Mouse (Mus musculus) heart, postnatal 0 days (tissue): Measurements from ENCODE around the gene Slx4ip. TPM values are rescaled to one million over a fixed set of nuclear protein-coding genes. Genes with fewer than 3 reads are reported as not detected.
"Not testable (repeated sequence)": the region's sequence is repeated elsewhere in the genome, so short reads cannot be mapped to it uniquely, and the experiment has no call there.

Experiments
- ATAC-seq: fragments of 200-750 bp; cut with Nextera tagmentation; 2 replicates; pipeline ENCODE4 v1.8.0; 2017; ENCODE audit warnings: low read depth, moderate number of reproducible peaks, moderate library complexity; ENCODE audit not compliant: insufficient read depth
- DNase-seq: peaks from one replicate; pipeline ENCODE4 v3.0.0-alpha.2; 2016; ENCODE audit warnings: low spot score
- H3K27ac ChIP-seq: fragments of 300-500 bp; sonication (generic); 2 replicates; pipeline ENCODE4 v1.5.1; 2014; ENCODE audit warnings: low read depth, mild to moderate bottlenecking
- H3K27me3 ChIP-seq: fragments of 300-500 bp; sonication (generic); 2 replicates; pipeline ENCODE4 v1.6.1; 2014; ENCODE audit warnings: low read length, mixed read lengths; ENCODE audit not compliant: control insufficient read depth, insufficient read depth
- H3K36me3 ChIP-seq: fragments of 300-500 bp; sonication (generic); replicated peaks from 2 replicates; pipeline ENCODE4 v1.6.1; 2014; ENCODE audit warnings: low read length, mixed read lengths; ENCODE audit not compliant: control insufficient read depth, insufficient read depth
- H3K4me1 ChIP-seq: fragments of 300-500 bp; sonication (generic); 2 replicates; pipeline ENCODE4 v1.6.1; 2014; ENCODE audit warnings: antibody characterized with exemption; ENCODE audit not compliant: control insufficient read depth, insufficient read depth
- H3K4me2 ChIP-seq: fragments of 300-500 bp; sonication (generic); 2 replicates; pipeline ENCODE4 v1.6.1; 2014; ENCODE audit warnings: low read depth, mild to moderate bottlenecking, low read length, moderate library complexity
- H3K4me3 ChIP-seq: fragments of 300-500 bp; sonication (generic); 2 replicates; pipeline ENCODE4 v1.5.1; 2014; ENCODE audit warnings: low read depth, low read length
- H3K9ac ChIP-seq: fragments of 300-500 bp; sonication (generic); replicated peaks from 2 replicates; pipeline ENCODE4 v1.6.1; 2014; ENCODE audit warnings: low read depth, low read length, mixed read lengths
- H3K9me3 ChIP-seq: fragments of 300-500 bp; sonication (generic); replicated peaks from 2 replicates; pipeline ENCODE4 v1.6.1; 2016; ENCODE audit warnings: low read length; ENCODE audit not compliant: control insufficient read depth
- CTCF ChIP-seq: IDR thresholded peaks from 2 replicates; pipeline ENCODE4 v1.5.1; 2016; ENCODE audit warnings: antibody characterized with exemption, control low read depth, low read depth
- EP300 ChIP-seq: IDR thresholded peaks from 2 replicates; pipeline ENCODE4 v1.6.1; 2016; ENCODE audit warnings: antibody characterized with exemption, low read depth
- WGBS: fragments of 180-500 bp; shearing (Covaris S2); extraction: QIAGEN DNeasy Blood & Tissue Kit; methylation state at CpG from one replicate; pipeline ENCODE4 v1.1.7; 2014; 5-methylcytosine and 5-hydroxymethylcytosine counted together
- polyA plus RNA-seq: library from polyadenylated mRNA; unstranded; fragments of >200 nt; fragmentation: Nextera tagmentation; extraction: Ambion mirVana; gene quantifications from 2 replicates; pipeline ENCODE4 v1.2.1, GENCODE M21; 2015
- total RNA-seq: library from RNA; depleted of rRNA; stranded (reverse); fragments of >200 nt; gene quantifications from 2 replicates; pipeline ENCODE4 v1.2.3, GENCODE M21; 2014; ENCODE audit warnings: low replicate concordance; rRNA removed

Gene Slx4ip
- total RNA-seq (0.93 and 1.2 TPM in 2 replicates), polyA plus RNA-seq (2.1 and 2.6 TPM in 2 replicates)

- ATAC-seq = peak; percentile 96
- Histone ChIP-seq H3K4me3 (peak within 1 kb of the TSS; percentile 80), H3K27ac (peak within 1 kb of the TSS; percentile 97), H3K4me2 (peak within 1 kb of the TSS; percentile 71), H3K9me3 (no peaks in the 10 kb centered on the region), H3K9ac (peak within 1 kb of the TSS; percentile 71), H3K27me3 (no peaks in the 10 kb centered on the region), H3K4me1 (peaks cover 7% of the 10 kb centered on the region), H3K36me3 (peaks cover 1% of the 10 kb centered on the region; the same call in 1 of the 2 replicates)
- under 1% methylated on average over 49 of the region's 49 CpGs for WGBS
- no peak for TF ChIP-seq CTCF
- TF ChIP-seq EP300 = no peak; the same call in 1 of the 2 replicates
- peak; percentile 99 for DNase-seq
Measured at GRCm38 (mm10) chr2:136891068-136891950, at the start of gene Slx4ip, which contains the start of the genes AL731706.1 and Mkks. Gene Slx4ip, plus strand, starts transcription at chr2:136891218. Gene AL731706.1, minus strand, starts transcription at chr2:136891389. Gene Mkks, minus strand, starts transcription at chr2:136891389.

- H3K36me3 ChIP-seq = no peaks in the 10 kb centered on the region
- DNase-seq (no peak), ATAC-seq (no peak)
- H3K4me1 ChIP-seq = no peaks in the 10 kb centered on the region
- no peak overlapping the region for H3K4me2 ChIP-seq
- H3K9me3 ChIP-seq = no peaks in the 10 kb centered on the region
- H3K27me3 ChIP-seq = no peaks in the 10 kb centered on the region
- H3K9ac ChIP-seq = no peak overlapping the region
- 36% methylated on average over 3 of the region's 3 CpGs for WGBS
- H3K4me3 ChIP-seq = no peak overlapping the region
- H3K27ac ChIP-seq = no peak overlapping the region
- no peak for TF ChIP-seq EP300
- no peak for TF ChIP-seq CTCF
Measured at GRCm38 (mm10) chr2:136850366-136850765, 40.7 kb upstream of the Slx4ip start.

GRCm38 (mm10) chr2:136854543-136855388 is 36.3 kb upstream of the Slx4ip start:
- no peaks in the 10 kb centered on the region for H3K9me3 ChIP-seq
- H3K4me1 ChIP-seq = no peaks in the 10 kb centered on the region
- no peak overlapping the region for H3K4me3 ChIP-seq
- no peak for ATAC-seq
- H3K27me3 ChIP-seq = no peaks in the 10 kb centered on the region
- DNase-seq = no peak
- H3K36me3 ChIP-seq = no peaks in the 10 kb centered on the region
- no peak overlapping the region for H3K4me2 ChIP-seq
- no peak for TF ChIP-seq EP300
- WGBS = 57% methylated on average over 5 of the region's 5 CpGs
- H3K9ac ChIP-seq = no peak overlapping the region
- H3K27ac ChIP-seq = no peak overlapping the region

- WGBS = 92% methylated on average over 2 of the region's 2 CpGs
Measured at GRCm38 (mm10) chr2:136885579-136885978, 5.4 kb upstream of the Slx4ip start, which contains the start of gene AL731706.2. Gene AL731706.2, minus strand, starts transcription at chr2:136885679.

GRCm38 (mm10) chr2:136886846-136887245 is 4.2 kb upstream of the Slx4ip start:
- H3K27ac ChIP-seq = no peak overlapping the region
- ATAC-seq = no peak
- no peak overlapping the region for H3K4me2 ChIP-seq
- no peaks in the 10 kb centered on the region for H3K27me3 ChIP-seq
- H3K4me3 ChIP-seq = no peak overlapping the region
- peaks cover 37% of the 10 kb centered on the region for H3K36me3 ChIP-seq
- DNase-seq = no peak
- WGBS = 56% methylated on average over 4 of the region's 4 CpGs
- peaks cover 7% of the 10 kb centered on the region for H3K4me1 ChIP-seq
- H3K9ac ChIP-seq = no peak overlapping the region
- H3K9me3 ChIP-seq = no peaks in the 10 kb centered on the region
- TF ChIP-seq EP300 = no peak
- peak; percentile 52 for TF ChIP-seq CTCF

More at GRCm38 (mm10) chr2:136885579-136885978, 5.4 kb upstream of the Slx4ip start, which contains the start of gene AL731706.2:
- H3K9me3 ChIP-seq = no peaks in the 10 kb centered on the region
- DNase-seq (no peak), ATAC-seq (no peak)
- H3K27me3 ChIP-seq = no peaks in the 10 kb centered on the region
- H3K27ac ChIP-seq = no peak within 1 kb of the TSS
- no peak within 1 kb of the TSS for H3K9ac ChIP-seq
- H3K4me1 ChIP-seq = peaks cover 7% of the 10 kb centered on the region
- H3K36me3 ChIP-seq = peaks cover 50% of the 10 kb centered on the region
- no peak for TF ChIP-seq EP300
- no peak for TF ChIP-seq CTCF
- H3K4me2 ChIP-seq = no peak within 1 kb of the TSS
- no peak within 1 kb of the TSS for H3K4me3 ChIP-seq

- H3K9me3 ChIP-seq, H3K36me3 ChIP-seq, H3K4me1 ChIP-seq, DNase-seq, H3K27me3 ChIP-seq: not testable (repeated sequence)
- H3K4me2 ChIP-seq = peak overlapping the region; percentile 55
- peak; percentile 70 for ATAC-seq
- H3K27ac ChIP-seq = peak overlapping the region; percentile 97
- H3K9ac ChIP-seq = peak overlapping the region; percentile 71
- 4% methylated on average over 15 of the region's 15 CpGs for WGBS
- H3K4me3 ChIP-seq = peak overlapping the region; percentile 80
Measured at GRCm38 (mm10) chr2:136890716-136891067, 326 bp upstream of the Slx4ip start.
